Mouse (Mus musculus): ENCODE measurements around the gene Dlgap3.

- no peak for TF ChIP-seq TAL1 (IDR thresholded peaks at IDR 0.05; ENCODE audit: low read length)
- no peak for TF ChIP-seq GATA1 (IDR thresholded peaks at IDR 0.05; ENCODE audit: low read length)
Observed at GRCm38 (mm10) chr4:127163926-127164325, 5.1 kb upstream of the Dlgap3 start.
